Mouse (Mus musculus) liver, embryonic 12.5 days (tissue): ENCODE measurements at regions not wholly inside any gene's neighbourhood (a gene's known extent, or its start where the extent isn't known, plus 50 kb on each side); places are given as distances from the start of the nearest gene placed in this dataset.

Experiments used
- ATAC-seq: fragments of 200-750 bp; cut with Nextera tagmentation; 2 replicates; pipeline ENCODE4 v1.8.0; 2017; ENCODE audit warnings: moderate number of reproducible peaks, mild to moderate bottlenecking, moderate library complexity
- H3K27ac ChIP-seq: fragments of 300-500 bp; sonication (generic); 2 replicates; pipeline ENCODE4 v1.5.1; 2016; ENCODE audit warnings: mild to moderate bottlenecking
- H3K27me3 ChIP-seq: fragments of 300-500 bp; sonication (generic); replicated peaks from 2 replicates; pipeline ENCODE4 v1.6.1; 2016; ENCODE audit warnings: mild to moderate bottlenecking, moderate library complexity
- H3K36me3 ChIP-seq: fragments of 300-500 bp; sonication (generic); 2 replicates; pipeline ENCODE4 v1.6.1; 2016; ENCODE audit warnings: mild to moderate bottlenecking, moderate library complexity
- H3K4me1 ChIP-seq: fragments of 300-500 bp; sonication (generic); 2 replicates; pipeline ENCODE4 v1.6.1; 2016
- H3K4me2 ChIP-seq: fragments of 300-500 bp; sonication (generic); 2 replicates; pipeline ENCODE4 v1.6.1; 2016; ENCODE audit warnings: mild to moderate bottlenecking, moderate library complexity
- H3K4me3 ChIP-seq: fragments of 300-500 bp; sonication (generic); 2 replicates; pipeline ENCODE4 v1.5.1; 2016; ENCODE audit warnings: mild to moderate bottlenecking, moderate library complexity
- H3K9ac ChIP-seq: fragments of 300-500 bp; sonication (generic); 2 replicates; pipeline ENCODE4 v1.6.1; 2016; ENCODE audit warnings: mild to moderate bottlenecking, moderate library complexity
- H3K9me3 ChIP-seq: fragments of 300-500 bp; sonication (generic); replicated peaks from 2 replicates; pipeline ENCODE4 v1.6.1; 2016; ENCODE audit warnings: mild to moderate bottlenecking, moderate library complexity
- WGBS: fragments of 180-500 bp; shearing (Covaris S2); methylation state at CpG from one replicate; pipeline ENCODE4 v1.1.7; 2016; ENCODE audit not compliant: insufficient replicate concordance; 5-methylcytosine and 5-hydroxymethylcytosine counted together

- Histone ChIP-seq H3K36me3 (no peaks in the 10 kb centered on the region), H3K27me3 (no peaks in the 10 kb centered on the region), H3K4me2 (no peak overlapping the region), H3K9ac (no peak overlapping the region), H3K27ac (no peak overlapping the region), H3K9me3 (no peaks in the 10 kb centered on the region), H3K4me1 (no peaks in the 10 kb centered on the region), H3K4me3 (no peak overlapping the region)
- ATAC-seq = no peak
- WGBS = 72% methylated on average over 5 of the region's 5 CpGs
These were observed 63.7 kb upstream of the Prkd1 start for GRCm38 (mm10) chr12:50712615-50713014.

- no peak overlapping the region for H3K27ac ChIP-seq
- no peak overlapping the region for H3K9ac ChIP-seq
- H3K4me2 ChIP-seq = no peak overlapping the region
- no peak overlapping the region for H3K4me3 ChIP-seq
- WGBS = 62% methylated on average over 6 of the region's 6 CpGs
- ATAC-seq = no peak
- no peaks in the 10 kb centered on the region for H3K4me1 ChIP-seq
- no peaks in the 10 kb centered on the region for H3K36me3 ChIP-seq
- H3K27me3 ChIP-seq = no peaks in the 10 kb centered on the region
- H3K9me3 ChIP-seq = no peaks in the 10 kb centered on the region
These were observed 60.3 kb upstream of the Prkd1 start for GRCm38 (mm10) chr12:50709000-50709788.

- ATAC-seq = no peak
- H3K4me3 ChIP-seq = no peak overlapping the region
- 52% methylated on average over 5 of the region's 5 CpGs for WGBS
These were observed 49.9 kb upstream of the Prkd1 start for GRCm38 (mm10) chr12:50698613-50699442.

More at GRCm38 (mm10) chr12:50698613-50699442, 49.9 kb upstream of the Prkd1 start:
- H3K4me2 ChIP-seq = no peak overlapping the region
- H3K27ac ChIP-seq = no peak overlapping the region
- H3K9me3 ChIP-seq = no peaks in the 10 kb centered on the region
- H3K9ac ChIP-seq = no peak overlapping the region
- H3K27me3 ChIP-seq = no peaks in the 10 kb centered on the region
- no peaks in the 10 kb centered on the region for H3K36me3 ChIP-seq
- H3K4me1 ChIP-seq = no peaks in the 10 kb centered on the region
